Mouse (Mus musculus) brain, embryonic 14.5 days (tissue): ENCODE results near the gene Mrtfb. TPM values are rescaled to one million over a fixed set of nuclear protein-coding genes. Genes with fewer than 3 reads are reported as not detected.

Experiments used
- DNase-seq: peaks from one replicate; pipeline ENCODE4 v3.0.0-alpha.2; 2011; ENCODE audit warnings: low read depth
- CTCF ChIP-seq: fragments of 200-500 bp; IDR thresholded peaks from 2 replicates; pipeline ENCODE4 v1.5.1; 2012; ENCODE audit warnings: inconsistent platforms, mild to moderate bottlenecking, moderate library complexity, borderline replicate concordance; ENCODE audit not compliant: insufficient read depth, insufficient read length; ENCODE audit errors: extremely low read depth
- POLR2A ChIP-seq: fragments of 200-500 bp; IDR thresholded peaks from 2 replicates; pipeline ENCODE4 v1.6.1; 2012; ENCODE audit warnings: mild to moderate bottlenecking, inconsistent platforms, borderline replicate concordance; ENCODE audit not compliant: poor library complexity, insufficient read depth, insufficient read length, severe bottlenecking; ENCODE audit errors: extremely low read depth
- polyA plus RNA-seq: library from polyadenylated mRNA; depleted of rRNA; stranded (reverse); fragments of >200 nt; gene quantifications from 2 replicates; pipeline ENCODE4 v1.2.3, GENCODE M21; 2012; rRNA removed

Mrtfb gene
- polyA plus RNA-seq: 6.0 and 12.1 TPM in 2 replicates

DNA sequence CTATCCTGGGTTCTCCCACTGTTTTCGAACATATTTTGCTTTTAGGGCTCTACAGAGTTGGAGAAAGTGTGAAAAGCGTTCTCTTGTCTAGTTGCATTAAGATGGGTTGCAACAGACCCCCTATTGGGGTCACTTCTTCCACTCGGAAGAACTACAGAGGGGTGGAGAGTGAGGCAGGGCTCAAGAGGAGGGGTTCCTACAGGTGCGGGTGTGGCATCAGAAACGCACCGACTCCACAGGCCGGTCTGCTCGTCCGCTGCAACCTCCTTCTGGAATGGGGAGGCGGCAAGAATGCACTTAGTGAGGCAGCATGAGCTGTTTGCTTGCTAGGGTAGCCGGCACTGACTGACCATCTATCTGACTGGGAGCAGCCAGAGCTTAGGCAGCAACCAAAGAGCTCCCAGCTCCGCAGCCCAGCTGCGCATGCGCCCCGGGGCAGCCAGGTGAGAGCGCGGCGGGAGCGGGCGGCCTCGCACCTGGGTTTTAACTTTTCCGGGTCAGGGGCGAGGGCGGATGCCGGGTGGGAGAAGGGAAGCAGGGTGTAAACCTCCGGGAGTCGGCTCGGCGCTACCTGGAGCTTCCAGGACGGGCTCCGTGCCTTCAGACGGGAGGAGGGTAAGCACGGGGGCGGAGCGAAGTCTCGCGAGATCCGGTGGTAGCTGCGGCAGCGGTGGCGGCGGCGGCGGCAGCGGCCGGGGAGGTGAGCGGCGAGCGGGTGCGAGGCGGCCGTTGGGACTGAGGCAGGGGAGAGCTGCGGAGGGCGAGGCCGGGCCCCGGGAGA, at the start of gene Mrtfb:
TSS of gene Mrtfb (plus strand) at position 627 of the 781 bp plus-strand sequence.
- peak; percentile 89; the same call in 1 of the 2 replicates for TF ChIP-seq POLR2A
- no peak for TF ChIP-seq CTCF
- peak; percentile 93 for DNase-seq

DNA sequence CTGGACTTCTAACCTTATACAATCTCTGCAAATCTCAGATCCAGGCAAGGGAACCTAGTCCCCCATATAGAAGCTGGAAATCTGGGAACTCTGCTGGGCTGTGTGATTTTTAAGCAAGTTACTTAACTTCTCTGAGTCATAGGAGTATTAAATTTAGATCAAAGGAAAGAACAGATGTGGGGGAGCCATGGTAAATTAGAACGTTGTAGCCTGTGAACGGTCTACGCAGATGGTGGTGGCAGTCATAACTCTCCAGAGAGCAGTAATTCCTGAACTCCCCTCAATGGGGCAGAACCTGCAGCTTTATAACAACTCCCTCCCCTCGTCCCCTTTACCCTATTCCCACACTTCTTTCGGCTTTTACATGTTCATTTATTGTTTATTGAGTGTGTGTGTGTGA, 48.6 kb upstream of the Mrtfb start:
- no peak for DNase-seq
- TF ChIP-seq CTCF (no peak), POLR2A (no peak)

DNA sequence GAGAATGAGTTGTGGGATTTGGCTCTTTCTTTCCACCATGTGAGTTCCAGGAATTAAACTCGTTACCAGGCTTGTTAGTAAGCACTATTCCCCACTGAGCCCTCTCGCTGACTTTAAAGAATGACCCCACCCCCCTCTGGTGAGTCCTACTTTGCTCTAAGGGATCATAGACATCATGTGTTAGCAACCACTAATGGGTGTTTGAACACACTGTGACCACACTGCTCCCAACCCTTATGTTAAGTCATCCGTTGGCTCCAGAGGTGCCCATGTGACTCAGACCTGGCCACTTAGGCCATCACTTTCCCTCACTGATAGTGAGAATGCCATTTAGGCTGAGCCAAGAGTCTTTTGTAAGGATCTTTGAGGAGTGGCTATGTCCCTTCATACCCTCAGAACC, 48.2 kb upstream of the Mrtfb start:
- TF ChIP-seq CTCF (no peak), POLR2A (no peak)
- DNase-seq: no peak

DNA sequence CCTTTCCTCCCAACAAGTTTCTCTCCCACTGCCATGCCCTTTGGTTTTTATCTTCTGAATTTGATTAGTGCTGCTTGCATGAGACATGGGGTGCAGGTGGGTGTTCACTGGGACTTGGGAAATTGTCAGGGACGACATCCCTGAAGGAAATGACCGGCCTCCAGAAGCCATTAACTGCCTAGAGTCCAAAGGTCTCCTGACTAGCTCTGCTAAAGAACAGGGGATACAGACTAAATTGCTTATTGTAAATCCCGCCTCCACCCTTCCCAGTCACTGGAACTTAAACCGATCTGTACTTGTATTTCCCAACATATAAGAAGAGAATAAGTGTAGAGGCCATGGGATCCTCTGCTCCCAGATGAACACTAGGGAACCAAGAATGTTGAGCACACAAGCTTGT, 43.5 kb upstream of the Mrtfb start:
- TF ChIP-seq CTCF: no peak
- no peak for TF ChIP-seq POLR2A

DNA sequence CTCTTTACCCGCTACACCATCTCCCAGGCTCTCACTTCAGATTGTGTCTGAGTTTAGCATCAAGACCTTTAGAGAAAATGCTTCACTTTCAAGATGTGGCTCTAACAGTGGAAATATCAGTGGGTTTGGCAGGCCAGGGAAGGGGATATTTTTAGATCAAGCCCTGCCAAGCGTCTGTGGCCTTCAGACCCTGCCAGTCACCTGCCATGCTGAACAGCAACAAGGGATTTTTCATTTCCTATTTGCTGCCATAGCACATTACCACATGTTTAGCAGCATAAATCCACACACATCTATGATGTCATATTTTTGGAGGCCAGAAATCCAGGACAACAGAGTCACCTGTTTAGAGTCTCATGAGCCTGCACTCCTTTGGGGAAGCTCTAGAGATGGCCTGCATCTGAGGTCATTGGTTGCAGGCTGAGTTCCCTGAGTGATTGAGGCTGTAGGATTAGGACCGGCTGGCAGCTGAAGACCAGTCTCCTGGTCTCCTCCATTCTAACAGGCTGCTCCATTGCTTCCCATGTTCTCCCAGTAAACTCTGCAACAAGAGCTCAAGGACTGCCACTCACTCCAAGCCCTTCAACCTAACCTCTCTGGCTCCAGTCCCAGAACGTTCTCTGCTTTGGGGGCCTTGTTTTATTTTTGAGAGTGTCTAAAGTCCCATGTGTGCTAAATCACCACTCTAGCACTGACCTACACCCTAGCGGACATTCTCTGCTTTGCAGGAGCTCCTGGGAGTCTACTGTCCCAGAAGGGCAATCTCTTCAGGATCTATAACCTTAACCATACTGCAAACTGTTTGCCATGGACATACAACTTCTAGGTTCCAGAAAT, 39.9 kb upstream of the Mrtfb start:
- DNase-seq: no peak
- no peak for TF ChIP-seq POLR2A
- TF ChIP-seq CTCF: no peak

More for the DNA sequence above, 43.5 kb upstream of the Mrtfb start:
- DNase-seq: no peak

DNA sequence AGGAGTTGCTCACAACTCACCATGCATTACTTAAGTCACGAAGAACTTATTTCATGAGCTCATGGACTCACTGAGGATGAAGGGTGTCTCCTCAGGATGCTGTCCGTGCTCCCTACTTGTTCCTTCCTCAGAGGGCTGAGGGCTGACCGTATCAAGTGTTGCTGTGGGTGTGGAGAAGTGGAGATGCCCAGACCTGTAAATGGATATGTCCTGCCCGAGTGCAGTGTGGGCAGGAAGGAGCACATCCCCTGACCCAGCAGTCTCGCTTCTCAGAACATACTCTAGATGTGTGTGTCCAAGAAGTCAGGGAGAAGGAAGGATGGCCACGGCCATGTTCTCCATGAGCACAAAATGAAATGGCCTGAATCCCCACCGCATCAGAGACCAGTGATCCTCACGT, 38.3 kb upstream of the Mrtfb start:
- no peak for TF ChIP-seq POLR2A
- no peak for TF ChIP-seq CTCF
- DNase-seq: no peak

DNA sequence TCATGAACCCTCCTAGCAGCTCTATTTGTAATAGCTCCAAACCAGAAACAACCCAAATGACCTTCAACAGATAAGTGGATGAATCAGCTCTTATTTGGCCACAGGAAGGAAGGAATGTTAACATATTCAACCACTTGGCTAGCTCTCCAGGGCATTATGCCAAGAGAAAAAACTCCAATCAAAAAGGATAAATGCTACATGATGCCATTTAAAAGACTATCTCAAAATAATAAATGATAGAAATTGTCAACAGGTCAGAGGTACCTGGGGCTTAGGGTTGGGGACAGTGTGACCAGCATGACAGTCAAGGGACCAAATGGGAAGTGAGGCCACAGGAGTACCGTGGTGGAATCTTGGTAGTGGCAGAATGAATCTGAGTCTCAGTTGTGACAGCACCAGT, 34.8 kb upstream of the Mrtfb start:
- TF ChIP-seq CTCF: no peak
- TF ChIP-seq POLR2A: no peak
- no peak for DNase-seq

DNA sequence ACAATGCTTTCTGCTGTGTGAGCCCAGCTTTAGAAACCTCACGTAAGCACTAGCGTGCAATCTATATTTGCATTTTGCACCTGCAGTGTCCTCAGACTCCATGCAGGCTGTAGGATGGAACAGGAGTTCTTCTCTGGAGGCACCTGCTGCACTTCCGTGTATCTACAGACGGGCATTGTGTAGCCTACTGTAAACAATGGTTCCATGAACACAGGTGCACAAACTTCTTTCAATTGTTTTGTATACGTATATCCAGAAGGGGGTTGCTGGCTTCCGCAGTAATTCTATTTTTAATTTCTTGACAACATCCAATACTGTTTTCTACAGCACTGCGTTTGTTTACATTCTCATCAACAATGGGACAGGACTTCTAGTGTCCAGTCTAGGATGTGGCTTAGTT, 24.2 kb upstream of the Mrtfb start:
- no peak for TF ChIP-seq POLR2A
- TF ChIP-seq CTCF: no peak
- no peak for DNase-seq

DNA sequence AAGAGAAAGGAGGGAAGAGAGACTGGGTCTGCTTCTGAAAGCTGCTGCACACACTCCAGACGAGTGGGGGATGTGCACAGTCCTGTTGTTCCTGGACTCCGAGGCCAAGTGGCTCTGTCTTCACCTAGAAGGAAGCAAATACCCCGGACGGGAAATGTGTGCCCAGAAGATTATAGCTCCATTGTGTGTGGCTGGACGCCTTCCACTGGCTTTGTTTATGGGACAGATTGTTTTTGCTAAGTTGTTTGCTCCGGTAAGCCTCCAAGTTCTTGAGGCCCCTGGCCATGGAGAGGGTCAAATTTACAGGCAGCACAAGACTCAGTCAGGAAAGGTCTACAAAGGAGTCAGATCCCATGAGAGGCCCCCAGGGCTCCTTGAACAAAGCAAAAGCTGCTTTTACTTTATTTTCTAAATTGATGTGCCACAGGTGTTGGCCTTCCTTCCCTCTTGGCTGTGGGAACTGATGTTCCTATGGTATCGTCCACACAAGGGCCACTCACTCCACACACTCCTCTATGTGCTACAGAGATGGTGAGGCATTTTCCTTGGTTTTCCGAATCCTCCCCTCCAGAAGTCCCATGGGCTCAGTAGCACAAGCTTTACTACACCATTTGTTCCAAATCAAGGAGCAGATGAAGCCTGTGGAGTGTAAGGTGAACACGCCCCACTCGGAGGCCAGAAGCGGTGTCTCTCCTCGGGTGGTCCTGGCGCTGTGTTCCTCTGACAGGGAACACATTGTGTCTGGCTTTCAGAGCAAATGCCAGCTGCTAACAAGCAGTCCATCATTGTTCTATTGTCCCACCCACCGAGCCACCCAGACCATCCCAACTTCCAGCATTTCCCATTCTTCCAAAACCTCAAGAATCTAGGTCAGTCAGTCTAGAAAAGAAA, 23.1 kb upstream of the Mrtfb start:
- DNase-seq: peak; percentile 11
- no peak for TF ChIP-seq POLR2A
- TF ChIP-seq CTCF: no peak

DNA sequence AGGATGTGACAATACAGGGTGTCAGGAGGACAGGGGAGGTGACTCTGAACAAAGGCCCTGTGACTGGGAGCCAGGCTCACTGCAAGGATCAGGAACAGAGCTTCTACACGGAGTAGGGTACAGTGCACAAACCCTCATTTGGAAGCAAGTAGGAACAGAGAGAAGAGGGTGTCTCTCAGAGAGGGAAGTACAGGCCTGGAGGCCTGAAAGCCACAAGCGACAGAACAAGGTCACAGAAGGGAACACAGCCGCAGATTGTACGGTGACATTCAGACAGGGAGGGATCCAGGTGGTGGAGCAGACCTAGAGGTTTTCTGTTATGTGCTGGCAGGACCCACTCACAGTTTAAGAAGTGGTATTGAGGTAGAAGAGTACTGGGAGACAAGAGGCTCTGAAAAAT, 17.2 kb upstream of the Mrtfb start:
- DNase-seq: no peak
- TF ChIP-seq POLR2A (no peak), CTCF (no peak)

DNA sequence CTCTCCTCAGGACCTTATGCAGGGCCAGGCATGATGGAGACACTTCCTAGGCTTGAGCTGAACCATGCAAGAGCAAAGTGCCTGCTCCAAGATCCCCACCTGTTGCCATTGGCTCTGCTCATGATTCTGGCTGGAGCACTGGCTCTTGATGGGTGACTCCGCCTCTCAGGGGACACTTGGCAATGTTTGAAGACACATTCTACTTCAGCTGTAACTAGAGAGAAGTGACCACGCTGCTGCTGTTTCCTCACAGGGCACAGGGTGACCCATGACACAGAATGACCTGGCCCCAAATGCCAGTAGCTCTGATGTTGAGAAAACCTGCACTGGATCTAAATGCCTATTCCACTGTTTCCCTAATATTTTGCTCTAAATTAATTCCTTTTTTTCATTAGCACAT, 16.7 kb upstream of the Mrtfb start:
- TF ChIP-seq POLR2A (no peak), CTCF (no peak)

DNA sequence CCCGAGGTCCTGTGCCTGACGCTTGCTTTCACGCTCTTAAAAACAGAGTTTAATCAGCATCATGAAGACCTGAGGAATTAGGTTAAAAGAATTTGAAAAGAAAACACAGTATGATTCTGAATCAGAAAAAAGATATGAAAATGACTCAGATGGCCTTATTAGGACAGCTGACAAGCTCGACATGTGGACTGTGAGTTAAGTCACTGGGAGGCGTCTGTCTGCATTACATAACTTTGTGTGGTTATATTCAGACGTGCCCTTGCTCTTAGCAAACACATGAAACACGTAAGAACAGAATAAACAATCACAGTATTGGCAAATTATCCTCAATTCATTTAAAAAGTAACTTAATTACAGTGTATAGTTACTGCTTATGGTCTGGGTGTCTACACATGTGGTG, 16.0 kb upstream of the Mrtfb start:
- no peak for DNase-seq
- TF ChIP-seq CTCF: no peak
- TF ChIP-seq POLR2A: no peak

More for the DNA sequence above, 16.7 kb upstream of the Mrtfb start:
- DNase-seq: no peak
